Mouse (Mus musculus) small intestine, adult 2 months (tissue): ENCODE data around the gene Ick.

Experiments used
- CTCF ChIP-seq: fragments of 200-500 bp; IDR thresholded peaks from 2 replicates; pipeline ENCODE4 v1.5.1; 2012; ENCODE audit warnings: low read depth, mild to moderate bottlenecking, control low read depth, inconsistent platforms, low read length, moderate library complexity, mixed read lengths; ENCODE audit not compliant: insufficient replicate concordance, insufficient read length; ENCODE audit errors: extremely low read depth
- POLR2A ChIP-seq: fragments of 200-500 bp; IDR thresholded peaks from 2 replicates; pipeline ENCODE4 v1.6.1; 2012; ENCODE audit warnings: low read depth, mild to moderate bottlenecking, control low read depth, inconsistent platforms, low read length, moderate library complexity

DNA sequence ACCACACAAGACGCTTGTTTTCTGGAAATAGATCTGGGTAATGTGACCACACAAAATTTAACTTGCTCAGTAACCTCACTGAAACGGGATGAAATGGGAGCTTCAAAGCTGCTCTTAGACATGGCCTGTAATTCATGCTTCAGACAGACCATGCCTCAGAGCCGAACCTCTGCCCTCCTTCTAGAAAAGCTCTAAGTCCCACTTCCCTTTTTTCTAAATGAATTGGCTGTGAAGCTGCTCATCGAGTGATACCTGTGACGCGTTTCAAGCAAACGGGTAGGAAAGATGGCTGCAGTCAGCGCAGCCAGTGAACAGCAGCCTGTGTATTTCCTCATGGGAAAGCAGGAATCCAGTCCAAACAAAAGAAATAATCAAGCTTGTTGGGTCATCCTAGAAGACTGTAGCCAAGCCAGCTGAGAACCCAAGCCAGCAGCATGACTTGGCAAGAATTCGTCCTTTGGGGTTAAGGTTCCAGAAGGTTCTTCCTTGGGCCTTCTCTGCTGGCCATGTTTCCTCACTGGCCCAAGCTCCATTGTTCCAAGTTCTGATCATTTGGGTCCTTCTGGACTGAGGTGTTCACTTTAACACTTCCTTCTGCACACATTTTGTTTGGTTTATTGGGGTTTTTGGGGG, 29.2 kb downstream of the Ick start:
- TF ChIP-seq CTCF (no peak), POLR2A (no peak)
